Comparison of ENCODE assay signal across 1 mouse cellular context in genomic region chr7:143068882-143069591, GRCm38 (mm10).
TF ChIP-seq lines count a peak whose summit lies in the region.

Gene Tssc4 (plus strand): TSS chr7:143069249.

TF ChIP-seq in CH12.LX, 34 proteins besides CTCF, POLR2A, EP300 and RAD21 (continued from another document):
- TF ChIP-seq RCOR1 (conservative IDR thresholded peaks at IDR 0.05; ENCODE audit: low read depth, low read length) (no peak; the same call in 1 of the 2 replicates), HCFC1 (IDR thresholded peaks at IDR 0.05; ENCODE audit: low read depth, low read length) (peak; percentile 98), UBTF (IDR thresholded peaks at IDR 0.05; ENCODE audit: low read depth, low read length) (no peak), USF2 (conservative IDR thresholded peaks at IDR 0.05; ENCODE audit: low read depth, low read length) (no peak), JUN (IDR thresholded peaks at IDR 0.05; ENCODE audit: insufficient read depth, low read depth, low read length) (no peak), POLR2AphosphoS2 (IDR thresholded peaks at IDR 0.05; ENCODE audit: low read depth, low read length) (peak; percentile 98), NRF1 (IDR thresholded peaks at IDR 0.05; ENCODE audit: low read depth, low read length) (peak; percentile 36; the same call in 1 of the 2 replicates), SMC3 (IDR thresholded peaks at IDR 0.05; ENCODE audit: low read depth, low read length) (peak; percentile 2), MYC (IDR thresholded peaks at IDR 0.05; ENCODE audit: low read depth, low read length) (peak; percentile 89), BHLHE40 (IDR thresholded peaks at IDR 0.05; ENCODE audit: low read depth, low read length) (peak; percentile 77), MAX (IDR thresholded peaks at IDR 0.05; ENCODE audit: low read length) (peak; percentile 61), MEF2A (IDR thresholded peaks at IDR 0.05; ENCODE audit: borderline replicate concordance, low read depth, low read length) (no peak; the same call in none of the 2 replicates)
